Mouse (Mus musculus) lung, postnatal 36 days (tissue): ENCODE data around the gene Myom1.

ENCODE experiments used
- DNase-seq: peaks from one replicate; pipeline ENCODE4 v3.0.0; 2022; ENCODE audit warnings: mixed read lengths

The Myom1 gene

GRCm38 (mm10) chr17:71018616-71019308 lies 16.3 kb downstream of the Myom1 start:
- no peak for DNase-seq

- no peak for DNase-seq
Observed at GRCm38 (mm10) chr17:71019309-71019655, 16.8 kb downstream of the Myom1 start.

DNA sequence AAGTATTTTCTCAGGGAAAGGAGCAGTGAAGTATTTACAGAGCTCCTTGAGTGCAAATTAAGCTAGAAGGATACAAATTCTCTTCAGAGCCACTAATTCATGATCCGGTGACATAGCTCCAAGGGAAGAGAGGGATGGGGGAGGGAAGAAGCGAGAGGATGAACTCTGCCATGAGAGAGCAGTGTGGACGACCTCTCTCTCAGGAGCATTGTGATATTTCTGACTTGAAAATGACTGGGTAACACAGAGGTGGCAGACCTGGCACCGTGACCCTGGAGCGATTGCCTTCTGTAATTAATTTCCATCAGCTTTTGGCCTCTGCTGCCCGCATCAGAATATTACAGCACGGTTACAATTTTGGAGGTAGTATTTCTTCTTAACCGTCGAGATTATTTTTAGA lies 17.4 kb downstream of the Myom1 start:
- DNase-seq, result no peak

DNA sequence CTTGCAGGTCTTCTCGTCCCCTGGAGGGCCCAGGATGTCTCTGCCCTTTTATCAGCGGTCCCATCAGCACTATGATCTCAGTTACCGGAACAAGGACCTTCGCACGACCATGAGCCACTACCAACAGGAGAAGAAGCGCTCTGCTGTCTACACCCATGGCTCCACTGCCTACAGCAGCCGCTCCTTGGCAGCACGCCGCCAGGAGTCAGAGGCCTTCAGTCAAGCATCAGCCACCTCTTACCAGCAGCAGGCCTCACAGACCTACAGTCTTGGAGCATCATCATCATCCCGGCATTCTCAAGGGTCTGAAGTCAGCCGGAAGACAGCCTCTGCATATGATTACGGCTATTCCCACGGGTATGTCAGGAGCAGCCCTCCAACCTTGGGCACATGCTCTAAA lies 20.4 kb downstream of the Myom1 start:
- no peak for DNase-seq

GRCm38 (mm10) chr17:71024071-71024470 lies 21.6 kb downstream of the Myom1 start:
- no peak for DNase-seq

GRCm38 (mm10) chr17:71025922-71026321 lies 23.5 kb downstream of the Myom1 start:
- DNase-seq, result no peak

- no peak for DNase-seq
Observed at GRCm38 (mm10) chr17:71027186-71027585, 24.8 kb downstream of the Myom1 start.

- DNase-seq, result no peak
Observed at GRCm38 (mm10) chr17:71032719-71033118, 30.3 kb downstream of the Myom1 start.

- DNase-seq, result no peak
Observed at GRCm38 (mm10) chr17:71034472-71034871, 32.0 kb downstream of the Myom1 start.

DNA sequence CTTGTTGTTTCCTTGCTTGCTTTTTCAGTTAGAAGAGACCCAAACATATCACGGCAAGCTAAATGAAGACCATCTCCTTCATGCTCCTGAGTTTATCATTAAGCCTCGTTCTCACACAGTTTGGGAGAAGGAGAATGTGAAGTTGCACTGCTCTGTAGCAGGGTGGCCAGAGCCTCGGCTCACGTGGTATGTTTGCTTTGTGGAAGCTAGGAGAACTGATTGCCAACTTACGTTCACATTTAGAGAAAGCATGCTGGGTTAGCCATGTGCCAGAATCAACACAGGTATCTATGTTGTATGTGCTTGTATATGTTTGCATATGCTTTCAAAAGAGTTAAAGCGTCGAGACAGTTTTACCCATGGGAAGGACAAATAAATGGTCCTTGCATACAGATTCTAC lies 34.8 kb downstream of the Myom1 start:
- no peak for DNase-seq

- DNase-seq, result peak; percentile 12
Observed at GRCm38 (mm10) chr17:71038812-71039211, 36.4 kb downstream of the Myom1 start.

GRCm38 (mm10) chr17:71039851-71040581 lies 37.6 kb downstream of the Myom1 start:
- peak; percentile 43 for DNase-seq

- DNase-seq, result no peak
Observed at GRCm38 (mm10) chr17:71040582-71040880, 38.1 kb downstream of the Myom1 start.

GRCm38 (mm10) chr17:71042645-71043044 lies 40.2 kb downstream of the Myom1 start:
- DNase-seq, result no peak

GRCm38 (mm10) chr17:71045591-71045990 lies 43.2 kb downstream of the Myom1 start:
- no peak for DNase-seq

DNA sequence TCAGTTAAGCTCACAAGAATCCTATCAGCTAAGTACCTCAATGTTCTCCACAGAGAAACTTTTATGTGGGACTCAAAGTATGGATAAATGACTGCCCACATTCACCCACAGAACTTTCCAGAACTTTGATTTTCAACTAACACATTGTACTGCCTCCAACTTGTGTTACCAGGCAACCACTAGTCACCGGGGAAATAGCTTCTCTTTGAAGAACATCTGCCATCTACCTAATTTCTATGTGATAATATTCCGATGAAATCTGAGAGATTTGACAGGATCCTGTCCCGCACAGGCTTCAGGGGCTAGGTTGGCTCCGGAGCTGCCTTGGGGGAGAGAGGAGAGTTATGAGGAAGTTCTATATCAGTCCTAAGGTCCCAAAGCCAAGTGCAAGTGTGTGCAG lies 44.4 kb downstream of the Myom1 start:
- no peak for DNase-seq

DNA sequence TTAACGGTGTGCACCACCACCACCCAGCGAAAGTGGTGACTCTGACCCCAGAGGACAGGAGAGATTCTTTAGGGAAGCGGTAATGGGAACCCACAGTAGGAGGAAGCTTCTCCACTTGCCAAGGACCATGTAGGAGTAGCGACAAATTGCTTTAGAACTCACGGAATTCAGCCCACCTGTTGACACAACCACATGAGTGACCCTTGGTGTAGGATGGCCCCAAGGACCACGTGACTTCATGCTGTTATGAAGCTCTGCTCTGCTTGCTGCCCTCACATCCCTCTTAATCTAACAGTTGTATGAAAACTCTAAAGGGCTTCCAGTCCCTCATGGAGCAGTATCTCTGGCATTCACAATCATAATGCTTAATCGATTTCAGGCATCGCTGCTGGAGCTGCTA lies 46.9 kb downstream of the Myom1 start:
- DNase-seq, result no peak

GRCm38 (mm10) chr17:71053134-71053708 lies 50.8 kb downstream of the Myom1 start:
- DNase-seq, result no peak

- DNase-seq, result peak; percentile 61
Observed at GRCm38 (mm10) chr17:71055203-71055894, 52.9 kb downstream of the Myom1 start.

GRCm38 (mm10) chr17:71056405-71056804 lies 54.0 kb downstream of the Myom1 start:
- no peak for DNase-seq

- no peak for DNase-seq
Observed at GRCm38 (mm10) chr17:71057758-71058157, 55.3 kb downstream of the Myom1 start.

DNA sequence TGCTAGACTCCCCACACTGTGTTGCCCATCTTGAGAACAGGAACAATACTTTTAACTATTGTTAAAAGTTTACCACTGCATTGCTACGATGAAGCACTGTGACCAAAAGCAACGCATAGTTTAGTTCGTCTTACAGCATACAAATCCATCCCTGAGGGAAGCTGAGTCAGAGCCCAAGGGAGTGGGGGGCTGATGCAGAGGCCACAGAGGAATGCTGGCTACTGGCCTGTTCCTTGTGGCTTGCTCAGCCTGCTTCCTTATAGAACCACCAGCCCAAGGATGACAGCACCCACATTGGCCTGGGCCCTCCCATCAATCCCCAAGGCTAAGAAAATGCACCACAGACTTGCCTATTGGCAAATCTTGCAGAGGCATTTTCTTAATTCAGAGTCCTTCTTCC lies 56.8 kb downstream of the Myom1 start:
- DNase-seq, result no peak

DNA sequence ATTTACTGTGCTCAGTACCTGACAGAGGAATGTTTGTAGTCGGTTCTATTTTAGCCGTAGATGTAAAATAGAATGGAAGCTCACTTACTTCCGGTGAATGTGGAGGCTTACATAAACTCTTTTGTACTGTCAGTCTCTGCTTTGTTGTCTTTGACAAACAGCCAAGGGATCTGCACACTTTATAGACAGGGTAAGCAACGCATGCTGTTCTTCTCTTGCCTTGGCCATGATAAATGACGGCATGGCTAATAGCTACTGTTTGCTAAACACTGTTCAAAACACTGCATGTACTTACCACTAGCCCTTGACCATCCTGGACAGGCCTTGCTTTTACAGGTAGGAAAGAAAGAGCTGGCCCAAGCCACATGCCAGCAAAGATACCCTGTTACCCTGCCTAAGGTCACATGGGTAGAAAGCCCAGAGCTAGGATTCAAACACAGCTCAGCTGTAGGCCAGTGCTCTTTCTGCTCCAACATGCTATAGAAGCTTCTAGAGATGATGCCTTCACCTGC lies 59.7 kb downstream of the Myom1 start:
- peak; percentile 46 for DNase-seq
